Mouse (Mus musculus): ENCODE data around the gene Gm44503.
A peak's percentile ranks its signal among the peaks of the same experiment; 100 is the strongest.

The Gm44503 gene

GRCm38 (mm10) chr9:73025818-73026636 lies 67.4 kb downstream of the Gm44503 start:
- DNase-seq (ENCODE audit: low read depth): no peak

- no peak for DNase-seq (ENCODE audit: low read depth)
Measured at GRCm38 (mm10) chr9:73030443-73030842, 71.8 kb downstream of the Gm44503 start.

GRCm38 (mm10) chr9:73031421-73031820 lies 72.8 kb downstream of the Gm44503 start:
- no peak for DNase-seq (ENCODE audit: low read depth)

- no peak for DNase-seq (ENCODE audit: low read depth)
Measured at GRCm38 (mm10) chr9:73033406-73033805, 74.8 kb downstream of the Gm44503 start.

- peak; percentile 83 for DNase-seq (ENCODE audit: low read depth)
Measured at GRCm38 (mm10) chr9:73039222-73039945, 80.7 kb downstream of the Gm44503 start.

- no peak for DNase-seq (ENCODE audit: low read depth)
Measured at GRCm38 (mm10) chr9:73040080-73040479, 81.4 kb downstream of the Gm44503 start, which contains the start of gene Pigb. Pigb (minus strand) TSS chr9:73040378.

GRCm38 (mm10) chr9:73044146-73045079 lies 85.8 kb downstream of the Gm44503 start, which contains the start of gene Rab27a:
Rab27a (plus strand) TSS chr9:73044854.
- DNase-seq (ENCODE audit: low read depth): peak; percentile 70

- no peak for DNase-seq (ENCODE audit: low read depth)
Measured at GRCm38 (mm10) chr9:73045204-73045603, 86.6 kb downstream of the Gm44503 start.

- DNase-seq (ENCODE audit: low read depth): no peak
Measured at GRCm38 (mm10) chr9:73045711-73046110, 87.1 kb downstream of the Gm44503 start.

- no peak for DNase-seq (ENCODE audit: low read depth)
Measured at GRCm38 (mm10) chr9:73047906-73048305, 89.3 kb downstream of the Gm44503 start.

- no peak for DNase-seq (ENCODE audit: low read depth)
Measured at GRCm38 (mm10) chr9:73048927-73049326, 90.3 kb downstream of the Gm44503 start.

- DNase-seq (ENCODE audit: low read depth): no peak
Measured at GRCm38 (mm10) chr9:73049833-73050232, 91.2 kb downstream of the Gm44503 start.

GRCm38 (mm10) chr9:73050606-73051005 lies 92.0 kb downstream of the Gm44503 start:
- DNase-seq (ENCODE audit: low read depth): no peak

GRCm38 (mm10) chr9:73055441-73055911 lies 96.8 kb downstream of the Gm44503 start:
- DNase-seq (ENCODE audit: low read depth): no peak

GRCm38 (mm10) chr9:73059224-73059623 lies 100.6 kb downstream of the Gm44503 start:
- DNase-seq (ENCODE audit: low read depth): no peak

GRCm38 (mm10) chr9:73063621-73064290 lies 105.1 kb downstream of the Gm44503 start:
- DNase-seq (ENCODE audit: low read depth): no peak

Measured in c-Kit-positive CD71-positive TER-119-negative erythroid progenitor cells, embryonic 14.5 days (primary cell).